Mouse (Mus musculus): Measurements from ENCODE around the gene Dab2. TPM values are rescaled to one million over a fixed set of nuclear protein-coding genes. Genes with fewer than 3 reads are reported as not detected.

Dab2 gene
- 0.10 and 0.24 TPM in 2 replicates for polyA plus RNA-seq (2012)

DNA sequence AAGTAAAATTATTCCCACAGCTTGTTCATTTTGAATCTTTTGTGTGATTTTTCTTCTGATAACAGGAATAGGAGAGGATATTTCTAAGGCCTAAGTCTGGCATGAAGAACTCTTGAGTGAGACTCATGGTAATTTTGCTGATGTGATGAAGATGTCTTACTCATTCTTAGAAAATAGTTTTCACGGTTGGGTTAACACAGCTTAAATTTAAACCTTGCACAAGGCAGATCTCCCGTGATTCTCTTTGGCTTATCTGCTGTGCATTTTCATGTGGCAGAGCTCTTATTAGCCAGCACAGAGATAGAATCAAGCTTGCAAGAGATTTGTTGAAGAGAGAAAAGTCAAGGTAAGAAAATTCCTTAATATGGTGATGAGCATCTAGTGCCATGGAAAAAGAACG is at the start of gene Dab2:
Gene Dab2, plus strand, starts transcription at position 235 of the 400 bp plus-strand sequence.

DNA sequence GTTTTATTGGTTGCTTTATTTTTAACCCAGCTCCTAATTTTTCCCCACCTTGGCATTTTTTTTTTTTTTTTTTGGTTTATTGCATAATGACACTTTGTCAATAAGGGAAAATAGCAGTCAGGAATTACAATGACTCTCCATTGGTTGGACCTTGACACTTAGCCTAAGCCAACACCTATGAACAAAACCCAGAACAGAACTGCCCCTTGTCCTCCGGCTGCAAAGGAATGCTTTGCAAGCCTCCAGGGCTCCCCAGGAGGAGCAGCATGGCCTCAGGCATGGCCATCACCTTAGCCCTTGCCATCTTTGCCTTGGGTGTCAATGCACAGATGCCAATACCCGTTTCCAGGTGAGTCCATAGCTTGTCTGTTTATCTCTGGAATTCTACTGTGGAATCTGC is 145.5 kb downstream of the Dab2 start, which contains the start of gene C9:
Gene C9, plus strand, starts transcription at position 193 of the 400 bp plus-strand sequence.

Other genes starting within 250 kb of the Dab2 start
- not detected in 2 replicates for gene C9, start 145.5 kb downstream of the Dab2 start, polyA plus RNA-seq (2012)
- 689 and 728 TPM in 2 replicates for gene Fyb, start 223.1 kb downstream of the Dab2 start, polyA plus RNA-seq (2012)

All from megakaryocyte-erythroid progenitor cell, adult 5 weeks (primary cell).